Mouse (Mus musculus): ENCODE results near the gene Pkd1l3.

DNA sequence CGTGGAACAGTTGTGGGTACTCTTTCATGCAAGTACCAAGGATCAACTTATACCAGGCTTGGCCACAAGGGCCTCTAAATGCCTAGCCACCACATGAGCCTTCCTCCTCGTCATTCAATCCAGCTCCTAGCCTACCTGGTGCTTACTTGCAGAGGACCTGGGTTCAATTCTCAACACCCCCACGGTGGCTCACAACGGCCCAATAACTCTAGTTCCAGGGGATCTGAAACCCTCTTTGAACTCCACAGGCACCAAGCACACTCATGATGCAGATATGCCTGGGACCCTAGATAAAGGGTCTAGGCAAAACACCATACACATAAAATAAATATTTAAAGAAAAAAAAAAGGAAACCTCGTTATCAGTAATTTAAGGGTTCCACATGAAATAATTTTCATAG, 77.5 kb downstream of the Pkd1l3 start:
- TF ChIP-seq CTCF (IDR thresholded peaks at IDR 0.05; ENCODE audit: control insufficient read depth, insufficient read depth, insufficient replicate concordance, low read depth, low read length) (no peak), POLR2A (IDR thresholded peaks at IDR 0.05; ENCODE audit: control insufficient read depth, low read depth, low read length) (no peak)

Measured in testis, adult 2 months (tissue).